Mouse (Mus musculus) cerebellum, adult 8-10 months (tissue): Measurements from ENCODE around the gene Snx9.

Source experiments
- DNase-seq: peaks from one replicate; pipeline ENCODE4 v3.0.0; 2022

The Snx9 gene

DNA sequence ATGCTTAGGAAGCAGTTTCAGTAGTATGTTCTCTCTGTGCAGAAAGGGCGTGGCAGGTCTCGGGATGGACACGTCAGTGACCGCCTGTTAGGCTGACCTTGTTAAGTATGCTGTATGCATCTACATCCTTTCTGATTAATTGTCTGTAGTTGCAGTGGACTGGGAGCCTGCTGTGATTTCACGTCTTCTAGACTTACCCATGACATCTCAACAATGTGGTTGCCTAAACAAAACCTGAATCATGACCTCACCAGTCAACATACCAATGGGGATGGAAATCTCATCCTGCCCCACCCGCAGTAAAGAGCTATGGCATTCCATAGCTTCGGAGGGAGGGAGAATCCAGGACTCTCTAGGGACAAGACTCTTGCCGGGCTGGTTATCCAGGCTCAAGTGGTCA lies 5.0 kb downstream of the Snx9 start:
- no peak for DNase-seq

- no peak for DNase-seq
Observed at GRCm38 (mm10) chr17:5848706-5849415, 7.7 kb downstream of the Snx9 start.

DNA sequence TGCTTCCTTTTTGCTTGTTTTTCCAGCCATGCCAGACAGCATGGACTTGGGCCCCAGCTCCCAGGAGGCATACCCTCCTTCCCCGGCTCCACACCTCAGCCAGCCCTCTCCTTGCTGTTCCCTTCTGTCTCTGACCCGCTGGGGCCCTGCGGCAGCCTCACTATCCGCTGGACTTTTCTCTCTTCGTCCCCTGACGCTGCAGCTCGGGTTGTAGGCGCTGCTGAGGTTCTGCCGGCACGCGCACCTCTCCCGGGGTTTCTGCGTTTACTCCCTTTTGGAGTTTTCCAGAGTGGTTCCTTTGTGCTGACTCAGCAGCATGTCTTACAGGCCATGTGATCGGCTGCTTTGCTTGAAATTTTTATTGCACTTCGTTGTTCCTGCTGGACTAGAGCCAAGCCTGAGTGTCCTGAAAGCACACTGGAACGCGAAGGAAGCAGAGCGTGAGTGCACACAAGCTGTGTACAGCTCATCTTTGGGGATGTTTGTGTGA lies 8.3 kb downstream of the Snx9 start:
- peak; percentile 50 for DNase-seq

DNA sequence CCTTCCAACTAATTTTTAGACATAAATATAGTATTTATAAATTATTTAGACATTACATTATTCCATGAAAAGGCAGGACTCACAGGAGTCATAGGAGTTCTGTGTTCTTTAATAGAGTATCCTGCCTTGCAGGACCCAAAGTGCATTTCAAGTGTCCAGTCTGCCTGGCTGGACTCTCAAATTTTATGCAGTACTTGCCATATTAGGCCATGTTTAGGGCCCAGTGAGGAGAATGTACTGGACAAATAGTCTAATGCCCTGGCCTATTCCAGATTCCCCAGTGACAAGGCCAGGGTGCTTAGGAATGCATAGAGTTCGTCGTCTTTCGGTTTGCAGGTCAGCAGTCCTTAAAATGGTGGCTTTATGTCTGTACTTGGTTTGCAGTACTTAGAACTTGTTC lies 8.9 kb downstream of the Snx9 start:
- DNase-seq, result no peak

GRCm38 (mm10) chr17:5850476-5850875 lies 9.3 kb downstream of the Snx9 start:
- DNase-seq, result no peak

DNA sequence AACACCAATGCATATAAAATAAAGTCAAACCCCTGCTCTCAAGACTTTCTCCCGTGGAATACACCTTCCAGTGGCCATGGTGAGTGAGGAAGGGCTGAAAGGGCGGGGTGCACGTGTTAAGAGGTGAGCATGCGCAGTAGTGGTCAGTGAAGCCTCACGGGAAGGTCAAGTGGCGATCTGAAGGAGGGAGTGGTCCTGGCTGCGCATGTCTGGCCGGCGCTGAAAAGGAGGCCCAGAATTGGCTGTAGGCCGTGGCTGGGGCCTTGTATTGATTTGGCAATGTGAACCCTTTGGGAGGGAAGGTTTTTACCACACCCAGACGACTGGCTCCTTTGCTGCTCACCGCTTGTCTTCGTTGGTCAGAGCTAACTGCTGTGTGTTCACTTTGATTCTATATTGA lies 12.8 kb downstream of the Snx9 start:
- no peak for DNase-seq

DNA sequence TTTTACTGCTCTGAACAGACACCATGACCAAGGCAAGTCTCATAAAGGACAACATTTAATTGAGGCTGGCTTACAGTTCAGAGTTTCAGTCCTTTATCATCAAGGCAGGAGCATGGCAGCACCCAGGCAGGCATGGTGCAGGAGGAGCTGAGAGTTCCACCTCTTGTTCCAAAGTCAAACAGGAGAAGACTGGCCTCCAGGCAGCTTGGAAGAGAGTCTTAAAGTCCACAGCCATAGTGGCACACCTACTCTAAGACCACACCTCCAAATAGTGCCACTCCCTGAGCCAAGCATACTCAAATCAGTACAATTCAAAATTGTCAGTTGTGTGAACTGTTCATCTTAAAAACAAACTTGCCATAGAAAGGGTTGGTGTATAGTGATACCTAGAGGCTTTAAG lies 14.4 kb downstream of the Snx9 start:
- DNase-seq, result no peak

DNA sequence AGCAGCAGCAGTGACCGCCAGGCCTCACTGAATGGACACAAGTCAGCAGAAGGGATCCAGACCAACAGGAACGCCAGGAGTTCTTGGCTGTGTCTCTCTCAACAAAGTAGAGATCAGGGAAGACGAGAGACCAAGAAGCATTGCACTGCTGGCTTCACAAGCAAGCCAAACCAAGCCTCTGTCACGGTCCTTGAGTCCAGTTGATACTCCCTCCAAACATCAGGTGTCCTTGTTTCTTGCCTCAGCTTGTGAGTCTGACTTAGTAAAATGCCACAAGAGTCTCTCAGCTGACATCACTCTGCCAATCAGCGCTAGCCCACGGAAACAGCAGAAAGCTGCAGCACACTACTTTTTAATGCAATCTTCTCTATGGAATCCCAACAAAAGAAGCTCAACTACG lies 15.3 kb downstream of the Snx9 start:
- DNase-seq, result no peak

GRCm38 (mm10) chr17:5857206-5857605 lies 16.1 kb downstream of the Snx9 start:
- no peak for DNase-seq

DNA sequence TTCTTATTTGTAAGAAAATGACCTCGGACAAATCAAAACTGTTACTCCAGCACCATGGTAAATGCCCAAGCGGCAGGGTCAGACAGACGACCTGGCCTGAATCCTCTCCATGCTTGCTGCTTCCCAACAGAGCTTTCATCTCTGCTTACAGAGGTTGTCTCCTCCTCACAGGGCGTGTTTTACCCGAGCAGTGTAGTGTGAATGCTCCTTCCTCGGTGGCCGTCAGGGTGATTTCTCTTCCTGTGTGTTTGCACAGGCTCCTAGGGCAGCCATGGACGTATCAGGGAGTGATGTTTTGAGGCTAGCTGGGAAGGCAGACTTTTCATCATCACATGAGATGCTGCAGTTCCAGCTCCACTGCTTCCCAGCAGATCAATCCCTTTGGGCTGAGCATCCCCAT lies 17.1 kb downstream of the Snx9 start:
- no peak for DNase-seq

DNA sequence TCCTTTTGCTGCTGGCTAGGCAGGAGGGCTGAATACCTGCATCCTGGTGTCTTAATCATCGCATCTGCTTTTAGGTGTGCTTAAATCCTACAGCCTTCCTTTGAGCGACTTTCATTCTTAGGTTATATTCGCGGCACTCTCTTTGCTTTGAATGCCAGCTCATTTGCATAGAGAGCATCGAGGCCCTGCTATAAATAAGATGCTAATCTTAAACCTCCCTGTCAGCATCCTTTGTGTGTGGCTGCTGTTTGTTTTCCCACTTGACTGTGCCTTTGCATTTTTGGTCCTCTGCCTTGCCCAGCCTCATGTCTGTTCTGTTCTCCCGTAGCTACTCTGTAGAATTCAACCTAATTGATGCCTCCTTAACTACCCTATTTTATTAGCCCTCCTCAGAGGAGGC lies 21.2 kb downstream of the Snx9 start:
- DNase-seq, result no peak

GRCm38 (mm10) chr17:5862869-5863268 lies 21.7 kb downstream of the Snx9 start:
- no peak for DNase-seq

DNA sequence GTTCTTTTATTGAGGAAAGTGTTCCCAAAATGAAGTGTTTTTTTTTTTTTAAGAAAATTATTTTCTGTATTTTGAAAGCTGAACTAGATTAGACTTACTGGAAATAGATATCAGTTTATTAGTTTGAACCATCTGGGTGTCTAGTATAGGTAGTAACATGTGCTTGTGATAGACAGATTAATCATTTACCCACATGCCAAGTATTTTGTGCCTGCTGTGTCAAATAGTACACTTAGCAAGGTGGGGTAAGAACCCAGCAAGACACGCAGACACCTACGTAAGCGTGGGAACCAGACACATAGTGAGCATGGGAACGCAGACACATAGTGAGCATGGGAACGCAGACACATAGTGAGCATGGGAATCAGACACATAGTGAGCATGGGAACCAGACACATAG lies 22.6 kb downstream of the Snx9 start:
- DNase-seq, result no peak

GRCm38 (mm10) chr17:5867456-5867855 lies 26.3 kb downstream of the Snx9 start:
- DNase-seq, result no peak

GRCm38 (mm10) chr17:5868319-5869031 lies 27.3 kb downstream of the Snx9 start:
- DNase-seq, result no peak

- no peak for DNase-seq
Observed at GRCm38 (mm10) chr17:5869461-5869860, 28.3 kb downstream of the Snx9 start.

DNA sequence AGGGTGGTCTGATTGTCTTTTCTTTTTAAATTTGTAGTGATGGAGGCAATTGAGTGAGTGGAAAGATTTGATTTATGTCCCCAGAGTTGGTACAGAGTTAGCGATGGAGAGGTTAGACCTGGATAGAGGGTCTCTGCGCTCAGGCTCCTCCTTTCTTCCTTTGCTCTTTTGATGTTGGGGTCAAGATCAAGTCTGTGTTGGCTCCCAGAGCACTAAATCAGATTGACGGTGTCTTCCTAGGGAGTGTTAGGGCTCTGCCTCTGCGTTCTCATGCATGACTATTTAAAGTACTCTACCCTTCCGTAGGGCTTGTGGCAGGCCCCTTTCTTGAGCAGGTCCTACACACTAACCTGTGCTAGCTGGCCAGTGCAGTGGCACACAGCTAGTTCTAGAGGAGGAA lies 28.9 kb downstream of the Snx9 start:
- DNase-seq, result no peak

DNA sequence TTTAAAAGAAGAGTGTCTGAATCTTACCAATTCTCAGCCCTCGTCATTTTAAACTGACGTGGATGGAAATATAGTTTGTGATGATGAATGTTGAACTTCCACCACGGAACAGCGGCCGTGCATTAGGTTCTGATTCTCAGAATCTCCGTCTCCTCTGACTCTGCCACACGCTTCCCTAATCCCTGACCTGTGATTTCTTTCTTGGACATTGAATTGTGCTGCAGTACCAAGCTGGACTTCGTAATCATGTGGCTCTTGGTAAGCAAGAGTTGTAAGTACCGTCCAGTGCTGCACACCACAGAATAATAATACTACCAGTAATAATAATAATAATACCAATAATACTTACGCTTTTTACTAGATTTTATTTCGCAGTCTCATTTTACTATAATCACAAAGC lies 29.6 kb downstream of the Snx9 start:
- DNase-seq, result no peak

GRCm38 (mm10) chr17:5872506-5872905 lies 31.4 kb downstream of the Snx9 start:
- DNase-seq, result peak; percentile 53

DNA sequence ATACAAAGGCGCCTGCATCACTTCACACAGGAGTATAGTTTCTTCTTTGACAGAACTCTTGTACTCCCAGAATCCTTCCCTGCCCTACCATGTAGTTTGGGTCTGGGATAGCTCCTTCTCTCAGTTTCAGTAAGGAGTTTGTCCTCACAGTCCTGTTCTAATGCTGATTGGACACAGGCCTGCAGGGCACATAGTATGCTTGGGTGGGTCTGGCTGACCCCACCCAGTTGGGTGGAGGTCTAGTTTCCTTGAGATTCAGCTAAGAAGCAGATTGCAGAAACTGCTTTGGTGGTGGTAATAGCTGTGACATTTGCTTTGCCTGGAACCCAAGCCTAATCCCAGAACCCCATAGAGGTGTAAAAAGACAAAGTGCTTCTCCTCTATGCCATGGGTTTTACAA lies 33.4 kb downstream of the Snx9 start:
- no peak for DNase-seq

GRCm38 (mm10) chr17:5877611-5878157 lies 36.6 kb downstream of the Snx9 start:
- DNase-seq, result no peak

GRCm38 (mm10) chr17:5878878-5879277 lies 37.7 kb downstream of the Snx9 start:
- DNase-seq, result no peak

DNA sequence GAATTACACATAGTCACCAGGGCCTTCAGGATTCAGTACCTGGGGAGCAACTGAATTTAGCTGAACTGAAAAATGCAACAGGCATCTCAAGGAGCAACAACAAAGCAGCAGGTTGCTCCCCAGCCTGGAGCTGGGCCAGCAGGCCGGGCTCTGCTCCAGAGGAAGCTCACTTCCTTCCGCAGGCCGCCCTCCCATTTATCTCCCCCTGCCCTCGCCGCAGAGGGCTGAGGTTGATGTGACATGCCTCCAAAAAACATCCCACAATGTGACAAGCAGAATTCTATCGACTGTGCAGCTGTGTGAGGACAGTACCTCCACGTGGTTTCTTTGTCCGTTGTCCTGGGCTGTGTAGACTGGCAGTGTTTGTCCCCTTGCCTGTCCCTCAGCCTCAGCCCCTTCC lies 44.3 kb downstream of the Snx9 start:
- DNase-seq, result peak; percentile 48

GRCm38 (mm10) chr17:5886181-5886810 lies 45.2 kb downstream of the Snx9 start:
- no peak for DNase-seq
